Comparison of ENCODE assay signal across 41 mouse cellular contexts in genomic region chr11:98702323-98702722, GRCm38 (mm10). TPM values are rescaled to one million over a fixed set of nuclear protein-coding genes. Genes with fewer than 3 reads are reported as not detected.
"Had no signal": no experiment of that assay in that cellular context is flagged by ENCODE, and none has a peak within 500 bp of the region (broad histone marks: within the 10 kb centered on the region; RNA-seq: fewer than 3 reads in every experiment).

No protein-coding gene starts in this region.

- H3K9ac ChIP-seq: heart, embryonic 12.5 days; hindbrain, embryonic 15.5 days; kidney, embryonic 15.5 days; limb, embryonic 15.5 days; liver, embryonic 12.5 days; liver, embryonic 15.5 days had no signal

- H3K27me3 ChIP-seq: hindbrain, embryonic 15.5 days; kidney, embryonic 15.5 days; liver, embryonic 15.5 days had no signal

- H3K4me1 ChIP-seq: hindbrain, embryonic 13.5 days; hindbrain, embryonic 15.5 days; liver, embryonic 15.5 days had no signal

- ATAC-seq: hindbrain, postnatal 0 days; intestine, embryonic 16.5 days; liver, embryonic 12.5 days had no signal

- H3K27ac ChIP-seq: heart, embryonic 10.5 days; hindbrain, embryonic 13.5 days; hindbrain, embryonic 15.5 days; hindbrain, postnatal 0 days; kidney, postnatal 0 days; limb, embryonic 13.5 days; limb, embryonic 15.5 days; liver, embryonic 12.5 days; liver, embryonic 15.5 days had no signal

- H3K9me3 ChIP-seq: heart, embryonic 10.5 days; heart, embryonic 12.5 days; hindbrain, embryonic 13.5 days; hindbrain, embryonic 15.5 days; kidney, embryonic 15.5 days; limb, embryonic 13.5 days; limb, embryonic 15.5 days; liver, embryonic 12.5 days; liver, embryonic 15.5 days had no signal

- H3K4me3 ChIP-seq: heart, embryonic 10.5 days; heart, embryonic 12.5 days; hindbrain, embryonic 13.5 days; hindbrain, embryonic 15.5 days; kidney, embryonic 15.5 days; limb, embryonic 13.5 days; limb, embryonic 15.5 days; liver, embryonic 12.5 days; liver, embryonic 15.5 days had no signal

- DNase-seq: gastrocnemius, postnatal 14 days; gastrocnemius, postnatal 36 days; heart, adult 18-20 months; heart, postnatal 10 days; heart, postnatal 36 days; kidney, adult 11 months; kidney, adult 2 months; kidney, adult 9 months; kidney, postnatal 14 days; kidney, postnatal 36 days; layer of hippocampus, adult 9-11 months; layer of hippocampus, postnatal 36 days; left cerebral cortex, postnatal 4 days had no signal

- H3K4me2 ChIP-seq: heart, embryonic 12.5 days; hindbrain, embryonic 13.5 days; hindbrain, embryonic 15.5 days; kidney, embryonic 15.5 days; limb, embryonic 13.5 days; limb, embryonic 15.5 days; liver, embryonic 12.5 days; liver, embryonic 15.5 days had no signal

RNA-seq across cellular contexts. Expression of gene Csf3, which starts 1.3 kb away (rescaled TPM):
- total RNA-seq: gastrocnemius, adult 18-20 months; gastrocnemius, adult 8-10 months; gastrocnemius, postnatal 14 days; gastrocnemius, postnatal 36 days; heart, adult 18-20 months; heart, adult 8-10 months; heart, postnatal 10 days; heart, postnatal 36 days; hematopoietic stem cell, adult 5-6 weeks; hindbrain, postnatal 0 days; layer of hippocampus, adult 18-20 months; layer of hippocampus, adult 8-10 months; layer of hippocampus, postnatal 14 days; layer of hippocampus, postnatal 36 days; left cerebral cortex, adult 18-20 months; left cerebral cortex, adult 8-10 months; left cerebral cortex, postnatal 10 days; left cerebral cortex, postnatal 25 days; left cerebral cortex, postnatal 4 days; liver, adult 2 months had no signal
- polyA plus RNA-seq: heart, embryonic 10.5 days; heart, embryonic 12.5 days; heart, embryonic 14.5 days; heart, embryonic 16.5 days; hindbrain, embryonic 13.5 days; hindbrain, embryonic 15.5 days; hindbrain, postnatal 0 days; intestine, embryonic 14.5 days; intestine, embryonic 16.5 days; kidney, adult 2 months; kidney, embryonic 15.5 days; large intestine, adult 2 months; limb, embryonic 13.5 days; liver, embryonic 12.5 days; liver, embryonic 15.5 days had no signal

RNA-seq across cellular contexts. Expression of gene Gsdma, which starts 38.2 kb away (rescaled TPM):
- total RNA-seq: heart, postnatal 10 days; heart, postnatal 36 days; hematopoietic stem cell, adult 5-6 weeks; hindbrain, postnatal 0 days; layer of hippocampus, adult 18-20 months; layer of hippocampus, postnatal 14 days; layer of hippocampus, postnatal 36 days; left cerebral cortex, adult 8-10 months; left cerebral cortex, postnatal 25 days; left cerebral cortex, postnatal 4 days; liver, adult 2 months had no signal
- polyA plus RNA-seq: heart, embryonic 10.5 days; heart, embryonic 12.5 days; heart, embryonic 14.5 days; heart, embryonic 16.5 days; hindbrain, embryonic 15.5 days; intestine, embryonic 14.5 days; kidney, adult 2 months; liver, adult 2 months; liver, embryonic 12.5 days; liver, embryonic 15.5 days had no signal
